Mouse (Mus musculus) hindbrain, embryonic 14.5 days (tissue): ENCODE measurements around the gene Vmn1r2. TPM values are rescaled to one million over a fixed set of nuclear protein-coding genes. Genes with fewer than 3 reads are reported as not detected.
"Not testable (repeated sequence)": the region's sequence is repeated elsewhere in the genome, so short reads cannot be mapped to it uniquely, and the experiment has no call there.

Source experiments
- ATAC-seq: fragments of 200-750 bp; cut with Nextera tagmentation; 2 replicates; pipeline ENCODE4 v1.8.0; 2017; ENCODE audit warnings: moderate number of reproducible peaks, mild to moderate bottlenecking, moderate TSS enrichment, moderate library complexity; ENCODE audit not compliant: low FRiP score
- DNase-seq: peaks from one replicate; pipeline ENCODE4 v3.0.0-alpha.2; 2015; ENCODE audit warnings: low spot score
- H3K27ac ChIP-seq: fragments of 300-500 bp; sonication (generic); 2 replicates; pipeline ENCODE4 v1.5.1; 2014; ENCODE audit warnings: mild to moderate bottlenecking, moderate library complexity
- H3K27me3 ChIP-seq: fragments of 300-500 bp; sonication (generic); 2 replicates; pipeline ENCODE4 v1.6.1; 2014; ENCODE audit warnings: mild to moderate bottlenecking, low read length, mixed read lengths; ENCODE audit not compliant: control insufficient read depth, insufficient read depth
- H3K36me3 ChIP-seq: fragments of 300-500 bp; sonication (generic); replicated peaks from 2 replicates; pipeline ENCODE4 v1.6.1; 2014; ENCODE audit not compliant: control insufficient read depth, insufficient read depth
- H3K4me1 ChIP-seq: fragments of 300-500 bp; sonication (generic); replicated peaks from 2 replicates; pipeline ENCODE4 v1.6.1; 2014; ENCODE audit warnings: antibody characterized with exemption, low read length, mixed read lengths; ENCODE audit not compliant: control insufficient read depth, insufficient read depth
- H3K4me2 ChIP-seq: fragments of 300-500 bp; sonication (generic); replicated peaks from 2 replicates; pipeline ENCODE4 v1.6.1; 2014; ENCODE audit warnings: mild to moderate bottlenecking, moderate library complexity
- H3K4me3 ChIP-seq: fragments of 300-500 bp; sonication (generic); replicated peaks from 2 replicates; pipeline ENCODE4 v1.5.1; 2014; ENCODE audit warnings: mild to moderate bottlenecking, low read length
- H3K9ac ChIP-seq: fragments of 300-500 bp; sonication (generic); 2 replicates; pipeline ENCODE4 v1.6.1; 2014
- H3K9me3 ChIP-seq: fragments of 300-500 bp; sonication (generic); 2 replicates; pipeline ENCODE4 v1.6.1; 2016; ENCODE audit warnings: low read length; ENCODE audit not compliant: control insufficient read depth
- WGBS: fragments of 180-500 bp; shearing (Covaris S2); extraction: QIAGEN DNeasy Blood & Tissue Kit; methylation state at CpG from one replicate; pipeline ENCODE4 v1.1.7; 2014; 5-methylcytosine and 5-hydroxymethylcytosine counted together
- polyA plus RNA-seq: library from polyadenylated mRNA; unstranded; fragments of >200 nt; fragmentation: Nextera tagmentation; extraction: Ambion mirVana; gene quantifications from 2 replicates; pipeline ENCODE4 v1.2.1, GENCODE M21; 2014

Vmn1r2 gene
- polyA plus RNA-seq, result not detected in 2 replicates

DNA sequence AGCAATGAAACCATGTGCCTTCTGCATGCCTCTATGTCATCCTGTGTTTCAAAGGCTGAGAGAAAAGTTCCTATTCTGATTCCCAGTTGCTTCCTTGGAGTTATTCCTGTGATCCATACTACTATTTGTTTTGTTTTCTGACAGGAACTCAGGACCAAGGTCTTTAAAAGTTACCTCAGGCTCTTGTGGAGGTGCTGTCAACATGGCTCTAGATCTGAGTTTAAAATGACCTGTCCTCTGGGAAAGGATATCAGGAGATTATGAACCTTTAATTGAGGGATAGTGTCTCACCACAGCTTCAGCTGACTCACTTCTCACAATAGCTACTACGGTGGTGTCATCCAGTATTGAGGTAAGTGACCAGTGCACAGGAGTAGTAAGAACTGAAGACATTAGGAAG lies at the start of gene Vmn1r2:
Gene Vmn1r2, plus strand, starts transcription at position 301 of the 400 bp plus-strand sequence.
- not testable (repeated sequence) for H3K9ac ChIP-seq, H3K27me3 ChIP-seq, ATAC-seq, H3K4me1 ChIP-seq, H3K27ac ChIP-seq, H3K36me3 ChIP-seq, H3K4me3 ChIP-seq, DNase-seq, H3K4me2 ChIP-seq
- no CpG with 5 or more reads among the region's 1 CpGs for WGBS
- peaks cover 20% of the 10 kb centered on the region for H3K9me3 ChIP-seq

- ATAC-seq, H3K9ac ChIP-seq, H3K4me2 ChIP-seq, H3K9me3 ChIP-seq, DNase-seq, H3K36me3 ChIP-seq, H3K27ac ChIP-seq, H3K4me3 ChIP-seq, H3K27me3 ChIP-seq, H3K4me1 ChIP-seq: not testable (repeated sequence)
- no CpG with 5 or more reads among the region's 3 CpGs for WGBS
Measured at GRCm38 (mm10) chr4:3147926-3148325, 19.2 kb upstream of the Vmn1r2 start.

GRCm38 (mm10) chr4:3153320-3153719 lies 13.8 kb upstream of the Vmn1r2 start:
- not testable (repeated sequence) for DNase-seq, H3K4me1 ChIP-seq, H3K4me2 ChIP-seq, H3K27ac ChIP-seq, H3K4me3 ChIP-seq, H3K27me3 ChIP-seq, H3K9ac ChIP-seq, ATAC-seq, H3K36me3 ChIP-seq, H3K9me3 ChIP-seq
- 83% methylated on average over 2 of the region's 2 CpGs for WGBS

DNA sequence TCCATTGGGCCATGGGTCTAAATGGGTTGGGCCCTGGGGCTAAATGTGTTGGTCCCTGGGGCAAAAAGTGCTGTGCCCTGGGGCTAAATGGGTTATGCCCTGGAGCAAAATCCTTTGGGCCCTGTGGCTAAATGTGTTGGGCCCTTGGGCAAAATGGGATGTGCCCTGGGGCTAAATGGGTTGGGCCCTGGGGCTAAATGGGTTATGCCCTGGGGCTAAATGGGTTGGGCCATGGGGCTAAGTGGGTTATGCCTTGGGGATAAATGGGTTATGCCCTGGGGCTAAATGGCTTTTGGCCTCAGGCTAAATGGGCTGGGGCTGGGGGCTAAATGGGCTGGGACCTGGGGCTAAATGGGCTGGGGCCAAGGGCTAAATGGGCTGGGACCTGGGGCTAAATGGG lies 2.7 kb upstream of the Vmn1r2 start:
- H3K4me2 ChIP-seq, H3K27ac ChIP-seq, H3K9ac ChIP-seq, H3K4me3 ChIP-seq, DNase-seq, H3K36me3 ChIP-seq, H3K27me3 ChIP-seq, H3K4me1 ChIP-seq, ATAC-seq: not testable (repeated sequence)
- H3K9me3 ChIP-seq, result peaks cover 20% of the 10 kb centered on the region

DNA sequence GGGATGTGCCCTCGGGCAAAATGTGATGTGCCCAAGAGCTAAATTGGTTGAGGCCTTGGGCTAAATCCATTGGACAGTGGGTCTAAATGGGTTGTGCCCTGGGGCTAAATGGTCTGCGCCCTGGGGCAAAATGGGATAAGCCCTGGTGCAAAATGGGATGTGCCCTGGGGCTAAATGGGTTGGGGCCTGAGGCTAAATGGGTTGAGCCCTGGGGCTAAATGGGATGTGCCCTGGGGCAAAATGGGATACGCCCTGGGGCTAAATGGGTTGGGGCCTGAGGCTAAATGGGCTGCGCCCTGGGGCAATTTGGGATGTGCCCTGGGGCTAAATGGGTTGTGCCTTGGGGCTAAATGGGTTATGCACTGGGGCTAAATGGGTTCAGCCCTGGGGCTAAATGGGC lies 2.1 kb upstream of the Vmn1r2 start:
- Histone ChIP-seq H3K27me3 (no peaks in the 10 kb centered on the region), H3K36me3 (no peaks in the 10 kb centered on the region), H3K4me2 (no peak overlapping the region), H3K27ac (no peak overlapping the region), H3K4me1 (no peaks in the 10 kb centered on the region), H3K4me3 (no peak overlapping the region), H3K9me3 (peaks cover 20% of the 10 kb centered on the region), H3K9ac (no peak overlapping the region)
- no peak for DNase-seq
- ATAC-seq, result no peak
- 90% methylated on average over 4 of the region's 4 CpGs for WGBS

GRCm38 (mm10) chr4:3174586-3174985 lies 7.5 kb downstream of the Vmn1r2 start:
- H3K9me3 ChIP-seq, result peaks cover 35% of the 10 kb centered on the region
- H3K27ac ChIP-seq, H3K4me3 ChIP-seq, H3K4me1 ChIP-seq, ATAC-seq, DNase-seq, H3K9ac ChIP-seq, H3K36me3 ChIP-seq, H3K4me2 ChIP-seq, H3K27me3 ChIP-seq: not testable (repeated sequence)
- 82% methylated on average over 4 of the region's 4 CpGs for WGBS

GRCm38 (mm10) chr4:3175756-3176155 lies 8.6 kb downstream of the Vmn1r2 start:
- not testable (repeated sequence) for ATAC-seq, H3K4me3 ChIP-seq, H3K27me3 ChIP-seq, DNase-seq, H3K4me1 ChIP-seq, H3K9ac ChIP-seq, H3K36me3 ChIP-seq, H3K4me2 ChIP-seq, H3K27ac ChIP-seq
- peaks cover 46% of the 10 kb centered on the region for H3K9me3 ChIP-seq
- 88% methylated on average over 6 of the region's 8 CpGs for WGBS

- not testable (repeated sequence) for DNase-seq, H3K4me3 ChIP-seq, H3K27ac ChIP-seq, H3K4me2 ChIP-seq, H3K27me3 ChIP-seq, H3K4me1 ChIP-seq, ATAC-seq, H3K9ac ChIP-seq, H3K36me3 ChIP-seq
- 88% methylated on average over 6 of the region's 6 CpGs for WGBS
- peaks cover 50% of the 10 kb centered on the region for H3K9me3 ChIP-seq
Measured at GRCm38 (mm10) chr4:3176195-3176594, 9.1 kb downstream of the Vmn1r2 start.

GRCm38 (mm10) chr4:3176746-3177490 lies 9.8 kb downstream of the Vmn1r2 start:
- not testable (repeated sequence) for H3K27ac ChIP-seq, H3K36me3 ChIP-seq, H3K27me3 ChIP-seq, ATAC-seq, H3K4me3 ChIP-seq, H3K4me2 ChIP-seq, H3K4me1 ChIP-seq, DNase-seq, H3K9ac ChIP-seq
- H3K9me3 ChIP-seq, result peaks cover 53% of the 10 kb centered on the region
- WGBS, result 91% methylated on average over 10 of the region's 10 CpGs

GRCm38 (mm10) chr4:3185258-3185657 lies 18.1 kb downstream of the Vmn1r2 start, which contains the start of gene Vmn1r3:
Gene Vmn1r3, minus strand, starts transcription at chr4:3185358.
- H3K27me3 ChIP-seq, H3K36me3 ChIP-seq, H3K9ac ChIP-seq, H3K4me1 ChIP-seq, DNase-seq, ATAC-seq, H3K27ac ChIP-seq, H3K4me3 ChIP-seq, H3K4me2 ChIP-seq: not testable (repeated sequence)
- 86% methylated on average over 1 of the region's 1 CpGs for WGBS
- H3K9me3 ChIP-seq, result peaks cover 13% of the 10 kb centered on the region
